Mouse (Mus musculus): ENCODE measurements around the gene Dppa1.
"Not testable (repeated sequence)": the region's sequence is repeated elsewhere in the genome, so short reads cannot be mapped to it uniquely, and the experiment has no call there.

Gene Dppa1

DNA sequence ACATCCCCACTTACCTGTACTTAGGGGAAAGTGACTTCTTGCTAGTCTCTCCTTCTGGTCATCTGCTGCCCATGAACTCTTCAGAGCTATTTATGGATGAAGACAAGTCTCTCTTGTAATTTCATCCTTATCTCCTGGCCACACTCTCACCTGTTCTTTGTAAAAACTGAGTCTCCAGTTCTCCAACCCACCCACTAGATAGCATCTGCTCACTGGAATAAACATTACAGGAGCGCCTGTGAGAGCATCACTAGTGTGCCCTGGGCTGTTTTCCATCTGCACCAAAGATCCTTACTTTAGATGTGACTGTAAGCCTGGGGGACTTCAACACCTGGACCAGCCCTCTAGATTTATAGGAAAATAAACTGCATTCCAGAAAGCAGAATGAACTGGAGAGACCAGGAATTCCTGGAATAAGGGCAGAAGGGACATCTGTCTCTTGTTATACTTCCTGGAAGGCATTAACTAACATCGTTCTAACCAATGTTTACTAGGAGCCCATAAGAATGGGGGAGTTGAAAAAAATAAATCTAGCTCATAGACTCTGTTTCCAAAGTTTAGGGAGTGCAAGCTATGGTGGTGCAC, at the start of gene Dppa1:
Gene Dppa1, minus strand, starts transcription at position 51 of the 585 bp plus-strand sequence.
- no peak for DNase-seq (ENCODE audit: low spot score in 2 of 2)

DNA sequence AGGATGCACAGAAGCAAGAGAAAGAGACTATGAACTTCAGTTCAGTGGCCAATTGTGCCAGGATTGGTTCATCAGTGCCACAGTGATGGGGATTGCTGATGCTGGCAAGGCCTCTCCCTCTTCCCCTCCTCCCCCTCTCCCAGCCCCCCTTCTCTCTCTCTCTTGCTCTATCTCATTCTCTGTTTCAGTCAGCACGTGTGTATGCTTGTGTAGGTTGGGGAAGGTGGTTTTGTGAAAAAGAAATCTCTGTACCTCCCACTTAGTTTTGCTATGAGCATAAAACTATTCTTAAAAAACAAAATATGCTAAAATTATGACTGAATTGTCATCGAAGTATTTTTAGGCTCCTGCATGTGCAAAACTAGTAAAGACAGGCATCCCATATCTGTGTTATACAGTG, 38.9 kb upstream of the Dppa1 start:
- no peak for DNase-seq (ENCODE audit: low spot score in 2 of 2)

DNA sequence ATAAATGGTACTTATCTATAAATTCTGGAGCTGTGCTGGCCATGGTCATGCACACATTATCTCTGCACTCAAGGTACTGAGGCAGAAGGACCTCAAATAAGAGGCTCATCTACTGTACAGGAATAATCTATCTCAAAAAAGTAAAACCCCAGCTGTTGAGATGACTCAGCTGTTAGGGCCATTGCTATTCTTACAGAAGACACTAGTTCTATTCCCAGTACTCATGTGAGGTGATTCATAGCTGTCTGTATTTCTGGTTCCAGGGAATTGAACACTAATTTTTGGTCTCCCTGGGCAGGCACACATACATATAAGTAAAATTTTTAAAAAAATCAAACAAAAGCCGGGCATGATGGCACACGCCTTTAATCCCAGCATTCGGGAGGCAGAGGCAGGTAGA, 38.0 kb upstream of the Dppa1 start:
- DNase-seq (ENCODE audit: low spot score in 2 of 2), result no peak

DNA sequence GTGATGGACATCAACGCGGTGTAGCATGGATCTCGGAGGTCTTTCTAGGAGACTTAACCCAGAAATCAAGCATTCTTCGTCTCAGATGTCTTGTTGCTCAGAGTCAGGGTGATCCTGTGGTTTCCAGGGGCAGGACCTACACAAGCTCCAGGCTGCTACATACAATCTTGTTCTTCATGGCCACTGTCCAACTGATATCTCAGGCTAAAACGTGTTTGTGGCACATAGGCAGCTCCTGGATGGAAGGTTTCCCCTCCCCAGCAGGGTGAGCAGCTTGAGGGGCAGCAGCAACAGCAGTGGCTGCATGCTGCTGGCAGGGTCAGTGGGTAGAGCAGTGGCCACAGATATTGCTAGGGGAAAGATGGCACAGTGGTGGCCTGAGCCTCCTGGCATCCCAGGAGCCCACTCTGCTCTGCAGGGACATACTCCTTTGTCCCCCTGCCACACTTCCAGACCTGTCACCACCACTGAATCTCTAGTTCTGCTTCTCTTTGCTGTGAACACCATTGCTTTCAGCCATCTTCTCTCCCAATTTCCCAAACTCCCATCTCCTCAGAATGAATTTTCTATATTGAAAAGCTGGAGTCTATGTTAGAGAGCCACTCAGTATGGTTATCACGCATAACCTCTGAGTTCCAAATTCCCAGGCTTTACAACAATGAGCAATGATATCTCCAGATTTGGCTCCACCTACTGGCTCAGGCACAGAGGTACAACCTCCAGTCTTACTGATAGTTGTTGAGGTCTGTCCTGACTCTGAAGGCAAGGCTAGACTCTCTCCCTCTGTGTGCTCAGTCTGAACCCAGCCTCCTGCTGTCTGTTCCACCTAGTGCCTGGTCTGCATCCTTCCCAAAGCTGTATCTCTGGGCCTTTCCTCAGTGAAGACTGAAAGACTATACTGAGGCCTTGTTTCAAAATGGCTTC, 36.8 kb upstream of the Dppa1 start:
- DNase-seq (ENCODE audit: low spot score in 2 of 2), result no peak

DNA sequence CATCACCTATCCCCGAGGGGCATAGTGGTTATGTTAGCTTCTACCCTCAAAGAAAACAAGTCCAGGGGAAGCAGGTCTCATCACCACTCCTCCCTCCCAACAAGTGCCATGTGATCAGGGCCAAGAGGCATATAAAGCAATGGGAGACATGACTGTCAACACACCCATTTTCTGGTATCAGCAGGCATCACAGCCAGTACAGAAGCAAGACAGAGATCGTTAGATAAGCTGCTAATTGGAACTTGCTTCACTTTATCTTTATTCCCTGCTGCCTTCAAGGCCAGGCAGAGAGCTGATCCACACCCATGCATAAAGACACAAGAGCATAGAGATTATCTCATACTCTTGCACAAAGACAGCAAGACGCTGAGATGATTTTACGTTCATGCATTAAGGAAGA, 34.2 kb upstream of the Dppa1 start:
- no peak for DNase-seq (ENCODE audit: low spot score in 2 of 2)

DNA sequence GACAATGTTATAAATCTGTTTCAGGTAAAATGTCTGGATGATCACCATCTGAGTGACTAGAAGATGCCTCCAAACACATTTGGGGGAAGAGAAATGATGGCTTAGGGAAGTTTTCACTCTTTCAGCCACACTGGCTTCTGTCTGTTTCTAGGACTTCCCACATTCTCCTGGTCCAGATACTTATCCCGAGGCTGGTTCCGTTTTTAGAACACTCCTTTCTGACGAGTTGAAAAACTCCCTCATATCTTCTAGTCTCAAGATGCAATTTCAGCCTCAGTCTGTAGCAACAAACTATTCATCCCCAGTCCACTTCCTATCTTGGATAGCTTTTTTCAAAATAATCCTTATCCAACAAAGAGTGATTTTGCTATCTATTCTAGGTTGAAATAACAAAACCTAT, 23.4 kb upstream of the Dppa1 start:
- no peak for DNase-seq (ENCODE audit: low spot score in 2 of 2)

DNA sequence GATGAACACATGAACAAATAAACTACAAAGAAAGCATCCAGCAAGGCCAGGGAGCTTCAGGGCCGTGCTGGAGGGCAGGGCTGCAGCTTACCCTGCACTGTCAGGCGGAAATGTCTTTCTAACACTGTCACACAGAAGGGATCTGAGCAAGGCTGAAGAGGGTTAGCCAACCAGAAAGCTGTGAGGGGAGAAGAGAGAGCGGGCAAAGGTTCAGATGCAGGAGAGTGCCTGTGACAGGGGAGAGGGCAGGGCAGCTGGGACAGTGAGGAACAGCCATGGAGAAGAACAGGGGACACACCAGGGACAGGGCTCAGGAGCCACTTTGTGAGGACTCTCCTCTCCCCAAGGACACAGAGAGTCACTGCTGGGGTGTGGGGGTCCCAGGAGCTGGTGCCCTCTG, 20.6 kb upstream of the Dppa1 start:
- DNase-seq (ENCODE audit: low spot score in 2 of 2), result not testable (repeated sequence)

DNA sequence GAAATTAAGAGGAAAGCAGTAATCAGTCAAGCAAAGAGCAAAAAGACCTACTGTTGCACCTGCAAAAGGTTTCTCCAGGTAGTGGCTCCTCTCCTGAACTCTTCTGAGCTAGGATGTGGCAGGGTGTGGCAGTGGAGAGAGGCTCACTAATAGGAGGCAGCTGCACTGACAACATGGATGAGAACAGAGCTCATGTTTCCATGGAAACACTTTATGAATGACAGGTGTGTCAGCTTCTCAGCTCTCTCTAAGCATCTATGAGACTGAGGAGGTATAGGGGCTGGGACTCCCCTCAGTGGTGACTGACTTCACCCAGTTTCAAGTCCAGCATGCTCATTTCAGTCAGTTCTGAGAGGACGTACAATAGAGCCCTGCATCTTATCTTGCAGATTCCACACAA, 15.8 kb upstream of the Dppa1 start:
- no peak for DNase-seq (ENCODE audit: low spot score in 2 of 2)

DNA sequence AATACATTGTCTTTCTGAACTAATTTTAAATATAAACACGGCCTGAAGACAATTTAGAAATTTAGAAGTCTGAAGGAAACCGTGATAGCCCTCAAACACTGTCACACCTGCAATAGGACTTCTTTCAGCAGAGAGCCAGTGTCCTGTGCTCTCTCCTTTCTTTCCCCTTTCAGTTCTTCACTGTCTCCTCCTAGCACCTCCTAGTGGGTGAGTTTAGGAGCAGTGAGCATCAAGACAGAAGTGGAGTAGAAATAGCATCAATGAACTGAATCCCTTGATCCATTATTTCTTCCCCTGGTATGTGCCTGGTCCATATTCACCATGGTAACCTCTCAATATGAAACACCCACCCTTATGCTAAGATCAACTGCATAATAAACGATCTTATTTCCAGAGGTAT, 7.5 kb upstream of the Dppa1 start:
- no peak for DNase-seq (ENCODE audit: low spot score in 2 of 2)

DNA sequence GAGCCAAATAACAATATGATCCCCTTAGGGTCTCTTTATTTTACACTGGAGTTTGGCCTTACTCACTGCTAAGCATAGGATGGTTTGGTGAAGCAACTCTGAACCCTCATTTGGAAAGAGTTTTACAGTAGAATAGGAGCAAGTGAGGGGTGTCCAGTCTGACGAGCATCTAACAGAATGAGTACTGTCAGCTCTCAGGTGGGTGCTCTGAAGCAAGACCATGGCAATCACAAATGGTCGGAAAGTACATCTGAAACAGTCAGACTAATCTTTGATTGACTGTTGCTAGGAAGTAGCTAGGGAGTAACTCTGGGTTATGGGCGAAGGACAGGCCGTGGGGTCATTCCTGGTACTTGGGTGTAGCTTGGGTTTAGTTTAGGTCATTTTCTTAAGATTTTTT, 6.5 kb upstream of the Dppa1 start:
- not testable (repeated sequence) for DNase-seq (ENCODE audit: low spot score in 2 of 2)

DNA sequence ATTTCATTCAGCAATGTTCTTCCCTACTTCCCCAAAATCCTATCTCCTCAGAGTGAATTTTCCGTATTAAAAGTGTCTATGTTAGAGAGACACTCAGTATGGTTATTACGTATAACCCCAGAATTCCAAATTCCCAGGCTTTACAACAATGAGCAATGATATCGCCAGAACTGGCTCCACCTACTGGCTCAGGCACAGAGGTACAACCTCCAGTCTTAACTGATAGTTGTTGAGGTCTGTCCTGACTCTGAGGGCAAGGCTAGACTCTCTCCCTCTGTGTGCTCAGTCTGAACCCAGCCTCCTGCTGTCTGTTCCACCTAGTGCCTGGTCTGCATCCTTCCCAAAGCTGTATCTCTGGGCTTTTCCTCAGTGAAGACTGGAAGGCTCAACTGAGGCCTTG, 2.6 kb upstream of the Dppa1 start:
- peak; percentile 14 to 24 for DNase-seq (ENCODE audit: low spot score in 2 of 2)

DNA sequence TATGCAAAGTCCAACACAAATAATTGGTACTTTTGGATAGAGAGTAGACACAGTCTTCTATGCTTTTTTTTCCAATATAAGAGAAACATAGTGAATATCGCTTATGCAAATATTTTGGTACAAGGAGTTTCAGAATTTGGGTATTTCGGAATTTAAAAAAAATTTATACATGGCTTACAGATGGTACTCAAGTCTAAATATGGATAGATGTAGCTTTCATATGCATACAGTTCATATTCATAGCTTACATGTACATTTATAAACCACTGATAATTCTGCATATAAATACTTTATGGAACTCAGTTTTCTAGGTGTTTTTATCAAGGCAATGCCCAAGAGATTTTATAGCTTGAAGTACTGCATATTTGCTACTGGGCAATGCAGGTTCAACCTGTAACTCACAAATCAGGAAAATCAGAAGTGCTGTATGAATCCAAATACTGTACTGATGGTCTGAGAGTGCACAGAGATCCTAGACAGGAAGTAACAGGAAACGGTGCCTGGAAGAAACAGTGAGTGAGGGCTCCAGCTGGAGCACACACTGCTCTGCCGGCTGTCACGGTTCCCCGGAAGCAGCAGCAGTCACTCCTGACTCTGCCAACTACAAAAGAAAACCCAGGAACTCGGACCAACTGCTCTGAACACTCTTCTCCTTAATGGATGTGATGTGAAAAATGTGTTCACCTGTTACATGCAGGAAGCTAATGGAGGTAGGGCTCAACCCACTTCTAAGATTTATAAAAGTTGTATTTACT, 8.5 kb downstream of the Dppa1 start:
- DNase-seq (ENCODE audit: low spot score in 2 of 2), result no peak

DNA sequence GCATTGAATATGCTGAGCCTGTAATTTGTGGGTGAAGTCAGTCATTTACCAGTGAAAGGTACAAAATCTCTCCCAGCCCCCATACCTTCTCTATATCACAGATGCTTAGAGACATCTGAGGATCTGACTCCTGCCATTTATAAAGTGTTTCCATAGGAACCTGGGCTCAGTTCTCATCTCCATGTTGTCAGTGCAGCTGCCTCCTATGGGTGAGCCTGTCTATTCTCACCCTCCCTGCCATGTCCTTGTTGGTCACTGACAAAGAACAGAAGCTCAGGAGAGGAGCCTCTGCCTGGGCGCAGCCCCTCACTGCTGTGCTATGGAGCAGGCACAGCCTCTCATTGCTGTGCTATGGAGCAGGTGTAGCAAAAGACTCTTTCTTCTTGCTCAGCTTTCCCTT, 9.1 kb downstream of the Dppa1 start:
- no peak for DNase-seq (ENCODE audit: low spot score in 2 of 2)

DNA sequence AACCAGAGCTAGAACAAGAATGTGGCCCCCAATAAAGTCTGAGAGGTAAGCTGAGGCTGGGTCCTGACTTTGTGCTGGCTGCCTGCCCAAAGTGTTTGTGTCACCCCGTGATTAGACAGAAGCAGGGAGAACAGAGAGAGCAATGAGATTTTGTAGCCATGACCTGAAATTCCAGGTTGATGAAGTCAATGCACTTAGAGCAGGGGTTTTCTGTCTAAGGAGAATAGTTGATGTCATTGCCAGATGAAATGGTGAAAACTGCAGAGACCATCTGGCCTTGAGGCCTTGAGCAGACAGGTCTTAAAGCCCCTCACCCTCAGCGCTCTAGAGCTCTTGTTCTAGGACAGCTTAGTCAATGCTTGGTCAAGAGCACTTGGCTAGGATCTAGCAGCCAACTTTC, 36.6 kb downstream of the Dppa1 start:
- DNase-seq (ENCODE audit: low spot score in 2 of 2), result no peak

DNA sequence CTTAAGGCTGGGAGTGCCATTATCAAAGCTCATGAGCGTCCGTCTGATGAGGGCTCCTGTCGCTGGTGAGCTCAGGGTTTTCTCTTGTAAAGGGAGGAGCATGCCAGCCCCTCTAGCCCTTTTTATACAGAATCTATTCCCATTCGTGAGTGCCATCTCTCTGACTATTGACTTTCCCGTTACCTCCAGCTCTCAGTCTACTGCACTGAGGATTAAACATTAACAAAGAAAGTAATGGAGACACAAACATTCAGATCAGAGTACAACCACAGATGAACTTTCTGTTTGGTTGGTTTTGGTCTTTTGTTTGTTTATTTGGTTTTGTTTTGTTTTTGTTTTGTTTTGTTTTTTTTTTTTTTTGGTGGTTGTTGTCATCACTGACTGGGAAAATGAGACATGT, 46.3 kb downstream of the Dppa1 start:
- DNase-seq (ENCODE audit: low spot score in 2 of 2), result no peak

DNA sequence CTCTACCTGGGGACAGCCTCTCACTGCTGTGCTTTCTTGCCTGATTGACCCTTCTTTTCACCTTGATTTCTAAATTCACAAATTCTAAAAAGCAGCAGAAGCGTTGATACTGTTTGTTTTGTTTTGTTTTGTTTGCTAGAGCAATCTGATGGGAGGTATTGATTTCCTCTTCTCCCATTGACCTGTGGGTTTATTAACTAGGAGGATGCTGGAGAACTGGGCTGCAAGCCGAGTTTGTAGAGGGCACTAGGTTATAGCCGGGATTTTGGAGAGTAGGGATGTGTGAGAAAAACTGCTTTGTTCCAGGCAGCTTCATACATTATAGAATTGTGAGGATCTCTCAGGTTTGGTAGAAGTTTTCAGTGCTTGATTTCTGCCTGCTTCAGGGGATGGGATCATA, 48.6 kb downstream of the Dppa1 start:
- no peak for DNase-seq (ENCODE audit: low spot score in 2 of 2)

DNA sequence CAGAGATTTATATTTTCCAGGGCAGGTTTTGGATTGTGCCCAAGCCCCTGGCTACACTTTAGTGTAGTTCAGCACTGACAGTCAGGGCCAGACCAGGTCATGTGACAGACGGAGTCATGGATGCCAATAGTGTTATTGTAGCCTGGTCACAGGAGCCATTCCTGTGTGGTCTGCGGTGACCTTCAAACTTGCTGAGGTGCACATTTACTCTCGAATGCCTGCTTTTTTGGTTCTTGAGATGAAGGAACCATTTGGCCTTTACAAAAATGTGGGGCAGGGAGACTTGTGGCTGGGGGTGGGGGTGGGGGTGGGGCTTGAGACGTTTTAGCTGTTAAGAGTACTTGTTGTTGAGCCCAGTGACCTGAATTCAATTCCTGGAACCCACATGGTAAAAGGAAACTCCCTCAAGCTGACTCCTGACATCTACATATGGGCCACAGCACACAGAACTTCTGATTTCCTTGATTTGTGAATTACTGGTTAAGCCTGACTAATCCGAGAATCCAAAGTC, 50.2 kb downstream of the Dppa1 start:
- DNase-seq (ENCODE audit: low spot score in 2 of 2), result no peak

DNA sequence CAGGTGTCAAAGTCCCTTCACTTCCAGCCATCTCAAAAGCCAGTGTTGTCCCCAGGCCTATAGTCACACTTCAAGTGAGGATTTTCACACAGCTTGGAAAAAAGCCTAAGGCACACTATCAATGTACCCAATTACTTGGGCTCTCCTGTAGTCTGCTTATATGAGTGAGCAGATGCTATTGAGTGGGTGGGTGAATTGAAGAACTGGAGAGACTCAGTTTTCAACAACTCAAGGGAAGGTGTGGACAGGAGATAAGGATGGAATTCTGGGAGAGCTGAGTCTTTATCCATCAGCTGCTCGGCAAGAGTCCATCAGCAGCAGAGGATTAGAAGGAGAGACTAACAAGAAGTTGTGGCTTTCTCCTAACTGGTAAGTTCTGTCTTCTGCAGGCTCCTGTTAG, 57.7 kb downstream of the Dppa1 start, which contains the start of gene BC053393:
Gene BC053393, plus strand, starts transcription at position 210 of the 400 bp plus-strand sequence.
- DNase-seq (ENCODE audit: low spot score in 2 of 2), result no peak

DNA sequence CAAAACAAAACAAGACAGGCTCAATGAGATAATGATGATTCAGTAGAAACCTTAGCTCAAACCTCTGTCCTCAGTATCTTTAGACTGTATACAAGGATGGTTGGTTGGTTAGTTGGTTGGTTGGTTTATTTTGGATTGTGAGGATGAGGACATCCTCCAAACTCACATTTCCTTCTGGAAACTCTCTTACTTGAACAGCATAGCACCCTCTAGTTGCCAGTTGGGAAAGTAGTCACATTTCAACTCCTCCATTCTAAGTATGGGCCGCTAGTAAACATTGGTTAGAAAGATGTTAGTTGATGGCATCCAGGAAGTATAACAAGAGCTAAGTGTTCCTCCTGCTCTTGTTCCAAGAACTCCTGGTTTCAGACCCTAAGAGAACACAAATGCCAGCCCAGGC, 60.0 kb downstream of the Dppa1 start:
- DNase-seq (ENCODE audit: low spot score in 2 of 2), result no peak

DNA sequence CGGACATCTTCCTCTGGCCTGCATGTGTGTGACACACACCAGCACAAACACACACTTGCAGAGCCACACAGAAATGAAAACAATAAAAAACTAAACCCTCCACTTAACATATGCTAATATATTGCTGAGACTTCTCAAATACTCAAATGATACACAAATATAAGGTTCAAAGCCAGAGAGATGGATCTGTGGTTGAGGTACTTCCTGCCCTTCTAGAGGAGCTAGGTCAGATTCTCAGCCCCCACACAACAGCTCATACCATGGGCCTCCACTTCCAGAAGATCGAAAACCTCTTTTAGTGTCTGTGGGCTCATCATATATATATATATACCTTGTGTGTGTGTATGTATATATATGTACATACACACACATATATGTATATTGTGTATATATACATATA, 63.1 kb downstream of the Dppa1 start:
- DNase-seq (ENCODE audit: low spot score in 2 of 2), result no peak

DNA sequence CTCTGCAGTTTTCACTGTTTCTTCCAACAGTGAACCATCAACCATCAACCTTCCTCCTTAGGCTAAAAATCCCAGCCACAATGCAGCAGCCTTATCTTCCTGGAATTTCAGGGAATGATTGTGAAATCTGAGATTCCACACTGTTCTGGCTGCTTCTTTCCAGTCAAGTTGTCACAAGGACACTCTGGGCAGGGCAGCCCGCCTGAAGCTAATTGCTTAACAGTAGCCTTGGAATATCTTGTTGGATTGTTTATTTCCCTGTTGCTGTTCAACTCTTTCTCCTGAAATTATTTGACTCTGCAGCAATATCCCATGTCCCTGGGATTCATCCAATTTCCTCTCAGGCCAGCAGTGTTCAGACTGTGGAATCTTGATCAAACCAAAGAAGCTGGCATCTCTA, 64.4 kb downstream of the Dppa1 start:
- DNase-seq (ENCODE audit: low spot score in 2 of 2), result no peak

DNA sequence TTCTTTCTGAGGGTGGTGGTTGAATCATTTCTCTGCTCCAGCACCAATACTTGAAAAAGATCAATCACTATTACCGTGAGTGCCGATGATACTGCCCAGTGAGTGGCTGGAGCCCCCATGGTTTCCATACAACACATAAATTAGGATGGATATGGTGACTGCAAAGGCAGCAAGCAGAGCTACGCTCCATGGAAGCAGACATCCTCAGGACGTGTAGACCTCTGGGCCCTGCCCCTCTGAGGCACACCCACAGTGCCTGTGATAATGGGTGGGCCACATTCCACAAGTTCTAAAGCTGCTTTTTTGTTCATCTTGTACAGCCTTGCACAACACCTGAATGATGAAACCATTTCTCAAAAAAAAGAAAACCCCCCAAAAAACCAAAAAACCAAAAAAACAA, 68.0 kb downstream of the Dppa1 start:
- no peak for DNase-seq (ENCODE audit: low spot score in 2 of 2)
